Mouse (Mus musculus) myocyte (in vitro differentiated cells): ENCODE measurements at regions not wholly inside any gene's neighbourhood (a gene's known extent, or its start where the extent isn't known, plus 50 kb on each side); places are given as distances from the start of the nearest gene placed in this dataset.

ENCODE experiments used
- E2F4 ChIP-seq: IDR thresholded peaks from one replicate; pipeline ENCODE4 v1.6.1; 2011; ENCODE audit warnings: mild to moderate bottlenecking, control low read depth, moderate library complexity; ENCODE audit not compliant: insufficient read depth
- MAX ChIP-seq: IDR thresholded peaks from one replicate; pipeline ENCODE4 v1.6.1; 2011; ENCODE audit warnings: low read depth, mild to moderate bottlenecking, control low read depth
- MYOD1 ChIP-seq, 3 experiments: IDR thresholded peaks; one replicate each; pipeline ENCODE4 v1.6.1; 2011; ENCODE audit warnings: control low read depth in 2 of 3, low read depth in 2 of 3, mild to moderate bottlenecking in 2 of 3, moderate library complexity in 1 of 3; ENCODE audit not compliant: insufficient read length in 2 of 3, control insufficient read depth in 1 of 3
- POLR2A ChIP-seq: IDR thresholded peaks from one replicate; pipeline ENCODE4 v1.6.1; 2011; ENCODE audit warnings: low read depth, mild to moderate bottlenecking, control low read depth, moderate library complexity; ENCODE audit not compliant: insufficient read length
- POLR2AphosphoS2 ChIP-seq: IDR thresholded peaks from one replicate; pipeline ENCODE4 v1.6.1; 2011; ENCODE audit warnings: low read depth, control low read depth; ENCODE audit not compliant: insufficient read length
- SRF ChIP-seq: IDR thresholded peaks from one replicate; pipeline ENCODE4 v1.6.1; 2011; ENCODE audit warnings: low read depth; ENCODE audit not compliant: control insufficient read depth, insufficient read length

DNA sequence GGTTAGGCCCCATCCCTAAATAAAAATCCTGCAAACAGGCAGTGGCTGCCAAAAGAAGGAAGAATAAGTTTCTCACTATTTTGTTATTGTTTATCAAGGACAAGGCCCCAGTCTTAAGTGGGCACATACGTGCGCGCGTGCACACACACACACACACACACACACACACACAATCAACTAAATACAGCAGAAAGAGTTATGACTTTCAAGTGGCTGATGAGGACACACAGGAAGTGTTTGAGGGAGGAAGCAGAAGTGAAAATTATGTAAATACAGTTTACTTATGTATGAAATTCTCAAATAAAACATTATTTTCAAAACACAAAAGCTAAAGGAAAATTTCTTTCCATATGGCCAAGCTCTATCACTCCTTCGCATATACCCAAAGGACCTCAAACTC, 185.5 kb upstream of the Dmac1 start:
- TF ChIP-seq POLR2A (no peak), E2F4 (no peak), POLR2AphosphoS2 (no peak), SRF (no peak), MAX (no peak), MYOD1 (IDR thresholded peaks at IDR 0.05; ENCODE audit: control insufficient read depth in 1 of 3, insufficient read length in 2 of 3, low read depth in 2 of 3) (no peak)
